Mouse (Mus musculus) hindbrain, embryonic 15.5 days (tissue): Measurements from ENCODE around the gene Camta2. TPM values are rescaled to one million over a fixed set of nuclear protein-coding genes. Genes with fewer than 3 reads are reported as not detected.

ENCODE experiments used
- ATAC-seq: fragments of 200-750 bp; cut with Nextera tagmentation; 2 replicates; pipeline ENCODE4 v1.8.0; 2017; ENCODE audit warnings: low read depth, moderate number of reproducible peaks, moderate TSS enrichment; ENCODE audit not compliant: low FRiP score
- H3K27ac ChIP-seq: fragments of 300-500 bp; sonication (generic); replicated peaks from 2 replicates; pipeline ENCODE4 v1.5.1; 2015; ENCODE audit warnings: mild to moderate bottlenecking, inconsistent platforms
- H3K27me3 ChIP-seq: fragments of 300-500 bp; sonication (generic); 2 replicates; pipeline ENCODE4 v1.6.1; 2015; ENCODE audit warnings: control low read depth, inconsistent platforms
- H3K36me3 ChIP-seq: fragments of 300-500 bp; sonication (generic); 2 replicates; pipeline ENCODE4 v1.6.1; 2015; ENCODE audit warnings: control low read depth, inconsistent platforms
- H3K4me1 ChIP-seq: fragments of 300-500 bp; sonication (generic); replicated peaks from 2 replicates; pipeline ENCODE4 v1.6.1; 2015; ENCODE audit warnings: control low read depth, inconsistent platforms
- H3K4me2 ChIP-seq: fragments of 300-500 bp; sonication (generic); 2 replicates; pipeline ENCODE4 v1.6.1; 2015; ENCODE audit warnings: moderate library complexity, mild to moderate bottlenecking, inconsistent platforms
- H3K4me3 ChIP-seq: fragments of 300-500 bp; sonication (generic); 2 replicates; pipeline ENCODE4 v1.5.1; 2015; ENCODE audit warnings: mild to moderate bottlenecking, inconsistent platforms
- H3K9ac ChIP-seq: fragments of 300-500 bp; sonication (generic); 2 replicates; pipeline ENCODE4 v1.6.1; 2015; ENCODE audit warnings: inconsistent platforms
- H3K9me3 ChIP-seq: fragments of 300-500 bp; sonication (generic); 2 replicates; pipeline ENCODE4 v1.6.1; 2016; ENCODE audit warnings: control low read depth, inconsistent platforms
- WGBS: fragments of 180-500 bp; shearing (Covaris S2); methylation state at CpG from one replicate; pipeline ENCODE4 v1.1.7; 2015; 5-methylcytosine and 5-hydroxymethylcytosine counted together
- polyA plus RNA-seq: library from polyadenylated mRNA; unstranded; fragments of >200 nt; fragmentation: Nextera tagmentation; extraction: Ambion mirVana; gene quantifications from 2 replicates; pipeline ENCODE4 v1.2.1, GENCODE M21; 2015

The Camta2 gene
- polyA plus RNA-seq, 1 experiment from 2014 or later, result 27.5 TPM

DNA sequence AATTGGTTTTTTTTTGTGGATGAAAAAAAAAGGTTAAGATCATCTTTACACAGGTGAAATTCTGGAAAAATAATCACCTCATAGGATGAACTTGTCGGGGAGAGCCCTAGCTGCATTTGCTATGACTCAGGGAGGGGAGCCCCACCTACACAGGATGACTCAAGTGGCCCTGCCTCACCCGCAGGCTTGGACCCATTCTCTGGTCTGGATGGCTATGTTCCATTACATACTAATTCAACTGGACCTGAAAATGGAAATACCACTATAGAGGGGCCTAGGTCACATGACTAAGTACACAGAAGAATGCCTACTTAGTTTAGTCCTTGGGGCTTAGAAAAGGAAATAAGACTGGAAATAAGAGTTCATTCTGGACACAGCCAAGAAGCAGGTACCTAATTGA is 36.5 kb downstream of the Camta2 start:
- Histone ChIP-seq H3K9ac (no peak overlapping the region), H3K36me3 (peaks cover 34% of the 10 kb centered on the region), H3K27ac (no peak overlapping the region), H3K4me1 (peaks cover 61% of the 10 kb centered on the region), H3K27me3 (no peaks in the 10 kb centered on the region), H3K9me3 (no peaks in the 10 kb centered on the region), H3K4me2 (no peak overlapping the region), H3K4me3 (no peak overlapping the region)
- 85% methylated on average over 2 of the region's 2 CpGs for WGBS
- no peak for ATAC-seq

DNA sequence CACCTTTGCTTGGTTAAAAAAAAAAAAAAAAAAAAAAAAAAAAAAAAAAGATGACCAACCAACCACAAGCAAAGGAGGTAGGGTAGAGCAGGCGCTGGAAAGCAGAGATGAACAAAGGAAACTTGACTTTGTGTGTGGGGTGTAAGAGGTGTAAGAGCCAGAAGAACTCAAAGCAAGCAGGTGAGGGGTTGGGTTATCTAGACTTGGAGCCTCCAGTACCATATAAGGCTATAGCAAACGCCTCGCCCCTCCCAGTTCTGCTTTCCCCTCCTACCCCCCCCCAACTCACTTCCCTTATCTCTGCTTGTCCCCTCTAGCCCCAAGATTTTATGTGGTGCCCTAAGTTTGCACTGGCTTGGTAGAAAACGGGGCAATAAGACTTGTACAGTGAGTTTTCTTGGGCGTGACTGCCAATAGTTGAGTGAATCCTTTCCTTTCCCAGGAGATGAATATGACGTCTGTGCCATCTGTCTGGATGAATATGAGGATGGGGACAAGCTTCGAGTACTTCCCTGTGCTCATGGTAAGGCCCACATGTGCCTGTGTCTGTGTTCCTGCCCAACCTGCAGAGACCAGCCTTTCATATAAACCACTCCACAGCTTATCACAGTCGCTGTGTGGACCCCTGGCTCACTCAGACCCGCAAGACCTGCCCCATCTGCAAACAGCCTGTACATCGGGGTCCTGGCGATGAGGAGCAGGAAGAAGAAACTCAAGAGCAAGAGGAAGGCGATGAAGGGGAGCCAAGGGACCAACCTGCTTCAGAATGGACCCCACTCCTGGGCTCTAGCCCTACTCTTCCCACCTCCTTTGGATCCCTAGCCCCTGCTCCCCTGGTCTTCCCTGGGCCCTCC is 37.4 kb downstream of the Camta2 start:
- Histone ChIP-seq H3K4me1 (peaks cover 61% of the 10 kb centered on the region), H3K36me3 (peaks cover 34% of the 10 kb centered on the region), H3K27ac (no peak overlapping the region), H3K9ac (no peak overlapping the region), H3K4me3 (no peak overlapping the region), H3K27me3 (no peaks in the 10 kb centered on the region), H3K4me2 (no peak overlapping the region), H3K9me3 (no peaks in the 10 kb centered on the region)
- WGBS, result 82% methylated on average over 12 of the region's 12 CpGs
- ATAC-seq, result no peak

DNA sequence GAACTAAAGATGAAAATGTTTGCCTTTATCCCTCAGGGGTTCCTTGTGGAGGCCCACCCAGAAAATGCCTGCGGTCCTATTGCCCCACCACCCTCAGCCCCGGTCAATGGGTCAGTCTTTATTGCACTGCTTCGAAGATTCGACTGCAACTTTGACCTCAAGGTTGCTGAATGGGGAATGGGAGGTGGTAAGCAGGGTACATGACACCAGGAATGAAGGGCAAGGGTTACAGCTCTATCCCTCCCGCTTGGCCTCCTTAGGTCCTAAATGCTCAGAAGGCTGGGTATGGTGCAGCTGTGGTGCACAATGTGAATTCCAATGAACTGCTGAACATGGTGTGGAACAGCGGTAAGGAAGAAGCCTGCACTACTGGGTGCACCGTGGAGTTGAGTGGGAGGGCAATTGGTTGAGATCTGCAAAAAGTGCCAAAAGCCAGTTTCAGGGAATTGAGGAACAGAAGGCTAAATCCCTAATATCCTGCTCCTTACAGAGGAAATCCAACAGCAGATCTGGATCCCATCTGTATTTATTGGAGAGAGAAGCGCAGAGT is 38.6 kb downstream of the Camta2 start:
- ATAC-seq, result no peak
- Histone ChIP-seq H3K9me3 (no peaks in the 10 kb centered on the region), H3K4me2 (peak overlapping the region; percentile 96; the same call in 1 of the 2 replicates), H3K4me1 (peaks cover 63% of the 10 kb centered on the region), H3K36me3 (peaks cover 43% of the 10 kb centered on the region), H3K9ac (no peak overlapping the region), H3K27me3 (no peaks in the 10 kb centered on the region), H3K27ac (no peak overlapping the region), H3K4me3 (no peak overlapping the region)
- 80% methylated on average over 8 of the region's 8 CpGs for WGBS

DNA sequence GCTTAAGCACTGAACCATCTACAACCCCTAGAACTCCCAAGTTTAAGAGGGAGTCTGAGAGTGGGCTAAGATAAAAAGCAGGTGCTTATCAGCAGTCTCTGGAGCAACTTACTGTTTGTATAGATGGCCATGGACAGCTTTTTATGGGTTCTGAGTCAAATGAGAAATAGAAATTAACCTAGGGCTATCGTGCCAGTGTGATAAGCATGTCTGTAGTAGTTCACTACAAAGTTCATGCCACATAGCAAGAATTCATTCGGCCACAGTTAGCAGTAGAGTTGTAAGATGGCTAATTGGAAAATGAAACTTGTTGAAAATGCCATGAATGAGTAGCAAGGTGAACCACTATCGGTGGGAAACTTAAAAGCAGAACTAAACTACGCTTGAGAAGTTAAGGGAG is 39.4 kb downstream of the Camta2 start:
- H3K27ac ChIP-seq, result no peak overlapping the region
- H3K4me2 ChIP-seq, result peak overlapping the region; percentile 96
- H3K4me1 ChIP-seq, result peaks cover 63% of the 10 kb centered on the region
- no peaks in the 10 kb centered on the region for H3K27me3 ChIP-seq
- H3K9me3 ChIP-seq, result no peaks in the 10 kb centered on the region
- ATAC-seq, result no peak
- peak overlapping the region; percentile 66; the same call in 1 of the 2 replicates for H3K9ac ChIP-seq
- peaks cover 49% of the 10 kb centered on the region for H3K36me3 ChIP-seq
- H3K4me3 ChIP-seq, result peak overlapping the region; percentile 68
- WGBS, result 86% methylated on average over 4 of the region's 4 CpGs

DNA sequence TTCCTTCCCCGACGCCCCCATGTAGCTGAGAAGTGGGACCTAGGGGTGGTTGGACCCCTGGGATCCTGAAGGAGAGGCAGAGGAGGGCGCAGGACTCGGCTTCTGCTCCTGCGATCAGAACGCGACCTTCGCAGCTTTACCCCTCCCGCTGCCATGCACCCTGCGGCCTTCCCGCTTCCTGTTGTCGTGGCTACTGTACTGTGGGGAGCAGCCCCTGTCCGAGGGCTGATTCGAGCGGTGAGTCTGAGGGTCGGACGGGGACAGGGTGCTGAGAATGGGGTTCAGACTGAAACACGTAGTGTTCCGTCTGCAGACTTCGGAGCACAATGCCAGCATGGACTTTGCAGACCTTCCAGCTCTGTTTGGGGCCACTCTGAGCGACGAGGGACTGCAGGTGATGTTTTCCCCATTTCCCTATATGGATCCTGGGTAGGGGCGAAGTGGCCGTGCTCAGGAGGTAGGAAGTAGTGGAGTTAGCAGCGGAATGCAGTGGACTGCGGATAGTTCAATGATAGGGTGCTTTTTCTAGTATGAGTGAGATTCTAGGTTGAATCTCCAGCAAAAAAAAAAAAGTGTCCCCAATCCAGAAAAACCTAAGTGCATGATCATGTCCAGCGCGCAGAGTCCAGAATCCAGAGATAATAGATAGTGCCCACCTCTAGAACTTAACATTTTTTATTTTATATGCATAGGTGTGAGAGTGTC is 40.0 kb downstream of the Camta2 start:
- peaks cover 57% of the 10 kb centered on the region for H3K4me1 ChIP-seq
- H3K36me3 ChIP-seq, result peaks cover 51% of the 10 kb centered on the region

DNA sequence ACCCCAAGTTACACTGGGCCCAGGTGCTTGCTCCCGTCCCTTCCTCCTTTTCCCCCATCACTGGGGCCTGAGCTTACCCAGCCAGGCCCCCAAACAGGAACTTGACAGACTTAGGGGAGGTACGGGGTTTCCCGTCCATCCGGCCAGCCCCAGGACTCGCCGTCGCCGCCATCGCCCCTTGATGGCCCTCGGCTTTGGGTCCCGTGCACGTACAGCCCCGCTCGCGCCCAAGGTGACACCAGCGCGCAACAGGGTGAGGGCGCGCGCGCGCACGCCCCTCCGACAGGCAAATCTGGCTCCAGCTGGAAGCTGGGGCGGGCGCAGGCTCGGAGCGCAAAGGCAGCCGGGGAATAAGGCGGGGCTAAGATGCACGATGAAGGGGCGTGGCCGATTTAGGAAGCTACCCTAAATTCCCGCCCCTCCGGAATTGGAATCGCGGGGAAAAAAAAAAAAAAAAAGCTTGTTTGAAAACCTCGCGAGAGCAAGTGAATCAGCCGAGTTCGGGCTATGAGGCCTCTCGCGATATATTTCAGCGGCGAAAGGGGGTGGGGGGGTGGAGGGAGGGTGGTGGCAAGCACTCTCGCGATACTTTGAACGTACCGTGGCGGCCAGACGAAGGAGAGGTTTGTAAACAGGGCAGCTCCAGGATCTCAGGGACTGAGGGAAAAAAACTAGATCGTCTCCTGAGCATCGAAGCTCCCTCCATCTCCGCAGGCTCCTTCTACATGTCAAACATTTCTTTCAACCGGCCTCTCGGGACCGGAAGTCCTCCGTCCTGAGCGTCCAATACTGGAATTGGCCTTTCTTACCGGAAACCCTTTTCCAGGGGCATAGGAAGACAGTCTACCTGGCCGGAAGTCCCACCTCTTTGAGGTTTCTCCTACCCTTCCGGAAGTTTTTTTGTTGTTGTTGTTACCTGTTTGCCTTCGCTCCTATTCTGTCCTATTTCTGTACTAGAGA is 40.9 kb downstream of the Camta2 start, which contains the start of the genes Rnf167 and Slc25a11:
Gene Rnf167, plus strand, starts transcription at position 545 of the 960 bp plus-strand sequence.
Gene Slc25a11, minus strand, starts transcription at position 789 of the 960 bp plus-strand sequence.
- H3K4me1 ChIP-seq, result peaks cover 48% of the 10 kb centered on the region
- under 1% methylated on average over 63 of the region's 63 CpGs for WGBS
- peaks cover 51% of the 10 kb centered on the region for H3K36me3 ChIP-seq

More for the DNA sequence above, 40.0 kb downstream of the Camta2 start:
- H3K27ac ChIP-seq, result peak overlapping the region; percentile 97
- H3K4me3 ChIP-seq, result peak overlapping the region; percentile 68
- H3K4me2 ChIP-seq, result peak overlapping the region; percentile 96
- H3K9ac ChIP-seq, result peak overlapping the region; percentile 66
- 5% methylated on average over 28 of the region's 28 CpGs for WGBS
- H3K27me3 ChIP-seq, result no peaks in the 10 kb centered on the region
- no peaks in the 10 kb centered on the region for H3K9me3 ChIP-seq
- peak; percentile 17; the same call in 1 of the 2 replicates for ATAC-seq

DNA sequence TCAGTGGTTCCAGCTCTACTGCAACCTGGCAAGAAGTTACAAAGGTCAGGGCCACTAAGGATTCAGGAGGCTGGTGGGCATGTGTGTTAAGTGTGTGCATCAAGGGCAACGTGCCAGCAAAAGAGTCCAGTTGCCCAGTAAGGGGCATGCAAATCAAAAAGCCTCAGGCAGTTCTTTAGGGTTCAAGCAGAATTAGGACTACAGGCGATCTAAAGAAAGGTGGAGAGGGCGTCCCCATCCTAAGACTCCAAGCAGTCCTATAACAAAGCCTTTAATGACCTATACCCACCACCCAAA is 41.7 kb downstream of the Camta2 start:
- Histone ChIP-seq H3K4me2 (peak overlapping the region; percentile 89), H3K27ac (peak overlapping the region; percentile 92), H3K4me3 (peak overlapping the region; percentile 68), H3K9me3 (no peaks in the 10 kb centered on the region), H3K36me3 (peaks cover 45% of the 10 kb centered on the region), H3K4me1 (peaks cover 41% of the 10 kb centered on the region), H3K27me3 (no peaks in the 10 kb centered on the region), H3K9ac (peak overlapping the region; percentile 96)
- no peak; the same call in 1 of the 2 replicates for ATAC-seq
- WGBS, result 20% methylated on average over 3 of the region's 3 CpGs

More for the DNA sequence above, 40.9 kb downstream of the Camta2 start, which contains the start of the genes Rnf167 and Slc25a11:
- peak; percentile 94 for ATAC-seq
- Histone ChIP-seq H3K4me2 (peak within 1 kb of the TSS; percentile 96), H3K9me3 (no peaks in the 10 kb centered on the region), H3K4me3 (peak within 1 kb of the TSS; percentile 68), H3K27me3 (no peaks in the 10 kb centered on the region), H3K27ac (peak within 1 kb of the TSS; percentile 97), H3K9ac (peak within 1 kb of the TSS; percentile 96)

DNA sequence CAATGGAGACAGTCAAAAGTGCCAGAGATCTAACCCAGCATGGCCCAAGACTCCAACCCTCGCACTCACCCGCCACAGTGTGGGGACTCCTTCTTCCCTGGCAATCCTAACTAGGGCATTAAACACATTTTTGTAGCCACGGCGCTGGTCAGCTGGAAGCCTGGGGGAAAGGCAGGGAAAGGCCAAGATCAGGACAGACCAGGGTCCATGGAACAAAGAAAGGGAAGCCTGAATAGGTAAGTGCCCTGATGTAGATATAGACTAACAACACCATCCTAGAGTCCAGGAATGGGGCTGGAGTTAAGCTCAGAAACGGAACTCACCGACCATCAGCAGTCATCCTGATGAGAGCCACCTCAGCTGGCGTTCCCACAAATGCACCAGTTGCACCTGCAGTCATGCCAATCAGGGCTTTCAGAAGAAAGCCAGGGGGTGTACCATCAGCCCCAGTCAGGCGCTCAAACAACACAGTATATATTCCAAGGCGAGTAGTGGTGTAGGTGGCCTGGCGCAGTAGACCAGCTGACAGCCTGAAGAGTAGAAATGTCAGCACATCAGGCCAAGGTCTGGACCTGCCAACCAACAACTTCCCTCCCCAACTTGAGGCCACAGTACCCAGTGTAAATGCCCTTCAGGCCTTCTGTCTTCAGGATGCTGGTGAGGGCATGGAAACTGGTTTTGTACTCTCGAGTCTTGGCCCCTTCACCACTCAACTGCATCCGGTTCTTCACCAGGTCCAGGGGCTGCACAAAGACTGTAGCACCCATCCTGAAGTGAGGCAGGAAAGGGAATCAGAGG is 42.2 kb downstream of the Camta2 start:
- ATAC-seq, result no peak
- peaks cover 40% of the 10 kb centered on the region for H3K36me3 ChIP-seq

DNA sequence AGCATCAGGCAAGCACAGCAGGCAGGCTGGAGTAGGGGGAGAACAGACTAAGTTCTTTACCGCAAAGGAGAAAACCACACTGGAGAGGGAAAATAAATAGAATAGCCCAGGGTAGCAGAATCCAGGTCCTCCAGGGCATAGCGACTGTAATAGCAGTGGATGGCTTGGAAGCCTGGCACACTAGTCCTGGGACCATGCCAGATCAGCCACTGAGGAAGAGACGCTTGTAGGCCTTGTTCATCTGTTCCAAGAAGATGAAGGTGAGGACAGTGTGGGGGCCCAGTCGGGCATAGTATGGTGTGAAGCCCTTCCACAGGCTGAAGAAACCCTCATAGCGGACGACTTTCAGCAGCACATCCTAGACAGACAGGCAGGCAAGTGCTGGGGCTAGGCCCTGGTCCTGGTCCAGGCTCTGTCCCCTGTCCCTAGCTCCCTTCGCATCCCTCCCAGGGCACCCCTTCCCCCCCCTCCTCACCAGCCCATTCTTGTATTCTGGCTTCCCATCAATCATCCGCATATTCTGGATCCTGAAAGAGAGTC is 43.3 kb downstream of the Camta2 start:
- WGBS, result 95% methylated on average over 8 of the region's 8 CpGs
- H3K9ac ChIP-seq, result no peak overlapping the region

More for the DNA sequence above, 42.2 kb downstream of the Camta2 start:
- H3K9me3 ChIP-seq, result no peaks in the 10 kb centered on the region
- no peaks in the 10 kb centered on the region for H3K27me3 ChIP-seq
- 92% methylated on average over 12 of the region's 12 CpGs for WGBS
- H3K4me3 ChIP-seq, result peak overlapping the region; percentile 68
- peak overlapping the region; percentile 96 for H3K9ac ChIP-seq
- H3K4me1 ChIP-seq, result peaks cover 36% of the 10 kb centered on the region
- peak overlapping the region; percentile 89 for H3K4me2 ChIP-seq
- peak overlapping the region; percentile 92; the same call in 1 of the 2 replicates for H3K27ac ChIP-seq

DNA sequence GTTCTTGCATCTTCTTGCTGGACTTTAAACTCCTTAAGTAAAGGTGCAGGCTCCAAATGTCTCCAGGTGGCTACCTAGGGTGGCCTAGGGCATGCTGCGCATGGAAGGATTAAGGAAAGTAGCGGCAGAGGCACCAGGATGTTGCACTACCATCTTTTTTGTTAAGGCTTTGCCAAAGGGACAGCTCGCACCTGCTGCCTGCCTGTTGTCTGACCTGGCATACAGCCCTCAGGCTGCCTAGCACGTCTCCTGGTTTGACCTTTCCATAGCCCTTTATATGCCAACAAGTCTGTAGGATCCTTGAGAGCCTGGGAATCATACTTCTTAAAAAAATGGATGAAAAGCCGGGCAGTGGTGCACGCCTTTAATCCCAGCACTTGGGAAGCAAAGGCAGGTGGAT is 44.9 kb downstream of the Camta2 start:
- Histone ChIP-seq H3K27me3 (no peaks in the 10 kb centered on the region), H3K4me2 (no peak overlapping the region), H3K9ac (no peak overlapping the region), H3K4me1 (peaks cover 23% of the 10 kb centered on the region), H3K9me3 (no peaks in the 10 kb centered on the region), H3K4me3 (no peak overlapping the region), H3K27ac (no peak overlapping the region), H3K36me3 (peaks cover 21% of the 10 kb centered on the region)
- 90% methylated on average over 6 of the region's 6 CpGs for WGBS
- ATAC-seq, result no peak

More for the DNA sequence above, 43.3 kb downstream of the Camta2 start:
- H3K4me2 ChIP-seq, result 0 out of 2 replicates have a peak overlapping the region, but pooled peaks have one; percentile 89
- no peaks in the 10 kb centered on the region for H3K27me3 ChIP-seq
- no peak overlapping the region for H3K4me3 ChIP-seq
- no peak for ATAC-seq
- peaks cover 29% of the 10 kb centered on the region for H3K36me3 ChIP-seq
- no peak overlapping the region for H3K27ac ChIP-seq
- H3K4me1 ChIP-seq, result peaks cover 36% of the 10 kb centered on the region
- H3K9me3 ChIP-seq, result no peaks in the 10 kb centered on the region
